Mouse (Mus musculus) thymus, adult 2 months (tissue): Measurements from ENCODE around the gene Tex46.

ENCODE experiments used
- CTCF ChIP-seq: fragments of 200-500 bp; IDR thresholded peaks from 2 replicates; pipeline ENCODE4 v1.5.1; 2012; ENCODE audit warnings: mild to moderate bottlenecking, control low read depth, low read length, moderate library complexity, borderline replicate concordance; ENCODE audit not compliant: control insufficient read depth, poor library complexity, insufficient read depth; ENCODE audit errors: extremely low read depth
- POLR2A ChIP-seq: fragments of 200-500 bp; IDR thresholded peaks from 2 replicates; pipeline ENCODE4 v1.6.1; 2012; ENCODE audit warnings: mild to moderate bottlenecking, low read length, control low read depth, moderate library complexity; ENCODE audit not compliant: control insufficient read depth, poor library complexity, insufficient read depth; ENCODE audit errors: extremely low read depth

DNA sequence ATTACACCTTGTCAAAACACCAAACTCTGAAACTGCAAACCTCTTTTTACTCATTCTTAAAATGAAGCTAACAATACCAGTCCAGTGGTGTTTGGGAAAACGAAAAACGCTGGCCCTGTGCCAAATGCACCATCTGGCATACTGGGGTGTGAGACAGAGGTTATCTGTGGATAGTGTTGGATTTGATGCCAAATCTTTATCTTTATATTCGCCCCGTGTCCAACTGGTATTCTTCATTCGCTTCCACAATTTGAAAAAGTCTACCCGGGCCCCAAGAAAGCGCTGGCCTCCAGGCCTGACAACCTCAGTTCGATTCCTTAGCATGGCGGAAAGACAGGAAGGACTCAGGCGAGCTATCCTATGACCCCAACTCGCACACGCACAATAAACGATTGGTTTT, 8.8 kb upstream of the Tex46 start:
- TF ChIP-seq CTCF (no peak), POLR2A (no peak)
